Mouse (Mus musculus) bone marrow macrophage, adult 2 months (primary cell): ENCODE data around the gene Ubn2.

Experiments
- CTCF ChIP-seq: IDR thresholded peaks from 2 replicates; pipeline ENCODE4 v1.5.1; 2012; ENCODE audit warnings: low read depth, mild to moderate bottlenecking, low read length, moderate library complexity
- POLR2A ChIP-seq: IDR thresholded peaks from 2 replicates; pipeline ENCODE4 v1.6.1; 2012; ENCODE audit warnings: mild to moderate bottlenecking, low read depth, low read length, borderline replicate concordance

GRCm38 (mm10) chr6:38433261-38434033 lies at the start of gene Ubn2:
- peak; percentile 74; the same call in 1 of the 2 replicates for TF ChIP-seq POLR2A
- no peak for TF ChIP-seq CTCF
